In the genomic region with DNA sequence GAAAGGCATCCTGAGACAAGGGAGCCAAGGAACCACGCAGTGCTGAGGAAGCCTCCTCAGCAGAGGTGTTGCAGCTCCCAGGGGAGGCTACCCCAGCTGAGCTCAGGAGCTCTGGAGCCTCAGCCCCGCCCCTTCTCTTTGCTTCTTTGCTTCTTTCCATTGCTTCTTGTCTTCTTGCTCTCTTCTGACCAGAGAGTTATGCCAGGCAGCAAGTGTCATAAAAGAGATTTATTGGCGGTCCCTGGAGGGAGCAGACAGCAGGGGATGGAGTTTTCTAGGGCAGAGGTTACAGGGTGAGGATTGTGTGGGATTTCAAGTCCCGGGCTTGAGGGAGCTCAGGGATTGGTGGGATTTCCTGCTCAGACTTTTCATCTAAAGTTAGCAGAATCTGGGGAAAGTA, we compare ENCODE assay signal across 17 mouse cellular contexts.
DNase-seq lines count a peak whose midpoint lies in the region; ATAC-seq lines count a peak whose summit lies in the region.
"Had no signal": no experiment of that assay in that cellular context is flagged by ENCODE, and none has a peak within 500 bp of the region (broad histone marks: within the 10 kb centered on the region; RNA-seq: fewer than 3 reads in every experiment).

No protein-coding gene starts in this region.

- ATAC-seq in forebrain, embryonic 11.5 days (replicated peaks; ENCODE audit: low FRiP score): no peak
- no peak for ATAC-seq in forebrain, embryonic 13.5 days
- peak; percentile 40; the same call in 1 of the 2 replicates for ATAC-seq in kidney, embryonic 15.5 days (replicated peaks; ENCODE audit: low FRiP score)
- ATAC-seq: forebrain, embryonic 16.5 days had no signal

- peak; percentile 28 for DNase-seq in forebrain, embryonic 11.5 days (ENCODE audit: low spot score)
- peak; percentile 24 for DNase-seq in retina, embryonic 14.5 days (ENCODE audit: low spot score)
- no peak for DNase-seq in retina, postnatal 1 day
- peak; percentile 64 for DNase-seq in yolk sac, embryonic 10.5 days (ENCODE audit: low spot score)
- DNase-seq in right cerebral cortex, postnatal 4 days: no peak
- DNase-seq in frontal cortex, postnatal 10 days (ENCODE audit: low spot score in 2 of 2): no peak
- DNase-seq: cerebellum, adult 11 months; heart, adult 18-20 months; lung, adult 18-20 months; thymus, postnatal 25 days had no signal

- H3K36me3 ChIP-seq in forebrain, embryonic 11.5 days (ENCODE audit: control insufficient read depth, insufficient read depth, low read length): no peaks in the 10 kb centered on the region
- H3K36me3 ChIP-seq in forebrain, embryonic 13.5 days (ENCODE audit: poor library complexity, severe bottlenecking): no peaks in the 10 kb centered on the region
- H3K36me3 ChIP-seq in kidney, embryonic 15.5 days: no peaks in the 10 kb centered on the region
- H3K36me3 ChIP-seq: embryonic facial prominence, embryonic 13.5 days; midbrain, embryonic 10.5 days had no signal

- no peak overlapping the region for H3K4me2 ChIP-seq in forebrain, embryonic 11.5 days (ENCODE audit: low read depth, low read length, severe bottlenecking)
- H3K4me2 ChIP-seq in forebrain, embryonic 13.5 days: no peak overlapping the region
- peak overlapping the region; percentile 7; the same call in 1 of the 2 replicates for H3K4me2 ChIP-seq in kidney, embryonic 15.5 days
- H3K4me2 ChIP-seq: embryonic facial prominence, embryonic 13.5 days had no signal

- H3K9me3 ChIP-seq in forebrain, embryonic 11.5 days (ENCODE audit: control insufficient read depth, low read length): no peaks in the 10 kb centered on the region
- no peaks in the 10 kb centered on the region for H3K9me3 ChIP-seq in forebrain, embryonic 13.5 days (replicated peaks)
- H3K9me3 ChIP-seq in kidney, embryonic 15.5 days (replicated peaks): no peaks in the 10 kb centered on the region
- H3K9me3 ChIP-seq: embryonic facial prominence, embryonic 13.5 days; midbrain, embryonic 10.5 days had no signal

- H3K4me1 ChIP-seq in forebrain, embryonic 11.5 days (replicated peaks; ENCODE audit: control insufficient read depth, insufficient read depth, low read length): peaks cover 2% of the 10 kb centered on the region; the same call in 1 of the 2 replicates
- H3K4me1 ChIP-seq in forebrain, embryonic 13.5 days: no peaks in the 10 kb centered on the region
- H3K4me1 ChIP-seq in kidney, embryonic 15.5 days: peaks cover 11% of the 10 kb centered on the region

- no peak overlapping the region for H3K27ac ChIP-seq in forebrain, embryonic 11.5 days (ENCODE audit: low read depth, low read length)
- H3K27ac ChIP-seq in forebrain, embryonic 13.5 days: no peak overlapping the region
- H3K27ac ChIP-seq in kidney, embryonic 15.5 days: no peak overlapping the region
- H3K27ac ChIP-seq: embryonic facial prominence, embryonic 13.5 days; layer of hippocampus, adult 2 months; midbrain, embryonic 10.5 days had no signal

- no peaks in the 10 kb centered on the region for H3K27me3 ChIP-seq in forebrain, embryonic 11.5 days (ENCODE audit: control insufficient read depth, insufficient read depth, low read length)
- no peaks in the 10 kb centered on the region for H3K27me3 ChIP-seq in forebrain, embryonic 13.5 days
- no peaks in the 10 kb centered on the region for H3K27me3 ChIP-seq in kidney, embryonic 15.5 days
- H3K27me3 ChIP-seq: embryonic facial prominence, embryonic 13.5 days had no signal

- WGBS in forebrain, embryonic 11.5 days: 29% methylated on average over 4 of the region's 4 CpGs
- 22% methylated on average over 4 of the region's 4 CpGs for WGBS in forebrain, embryonic 13.5 days
- 9% methylated on average over 4 of the region's 4 CpGs for WGBS in kidney, embryonic 15.5 days

- H3K9ac ChIP-seq in forebrain, embryonic 11.5 days (ENCODE audit: low read length): no peak overlapping the region
- H3K9ac ChIP-seq in forebrain, embryonic 13.5 days: no peak overlapping the region
- no peak overlapping the region for H3K9ac ChIP-seq in kidney, embryonic 15.5 days
- H3K9ac ChIP-seq: embryonic facial prominence, embryonic 13.5 days had no signal

- H3K4me3 ChIP-seq in forebrain, embryonic 11.5 days (ENCODE audit: low read depth, low read length): no peak overlapping the region
- no peak overlapping the region for H3K4me3 ChIP-seq in forebrain, embryonic 13.5 days
- H3K4me3 ChIP-seq in kidney, embryonic 15.5 days (replicated peaks): no peak overlapping the region
- H3K4me3 ChIP-seq: embryonic facial prominence, embryonic 13.5 days; layer of hippocampus, adult 2 months; midbrain, embryonic 10.5 days; myocyte had no signal

Comparison
In these comparisons a context has a peak if more than half of its experiments do, and no peak if none do; other contexts are left out.
1. DNase-seq: peak in forebrain, embryonic 11.5 days (single experiment), retina, embryonic 14.5 days (single experiment) and yolk sac, embryonic 10.5 days (single experiment); none in retina, postnatal 1 day (single experiment), right cerebral cortex, postnatal 4 days (single experiment) and frontal cortex, postnatal 10 days (0 of 2).